Mouse (Mus musculus) cortical plate, adult 2 months (tissue): ENCODE measurements around the gene Tead2. TPM values are rescaled to one million over a fixed set of nuclear protein-coding genes. Genes with fewer than 3 reads are reported as not detected.
"Not testable (repeated sequence)": the region's sequence is repeated elsewhere in the genome, so short reads cannot be mapped to it uniquely, and the experiment has no call there.

Experiments used
- H3K27ac ChIP-seq: fragments of 200-500 bp; 2 replicates; pipeline ENCODE4 v1.5.1; 2012; ENCODE audit warnings: low read length, control low read depth, inconsistent platforms; ENCODE audit not compliant: insufficient read depth
- H3K4me1 ChIP-seq: fragments of 200-500 bp; 2 replicates; pipeline ENCODE4 v1.6.1; 2011; ENCODE audit warnings: low read length; ENCODE audit not compliant: control insufficient read depth, insufficient read depth
- H3K4me3 ChIP-seq: fragments of 200-500 bp; 2 replicates; pipeline ENCODE4 v1.5.1; 2011; ENCODE audit warnings: mild to moderate bottlenecking, low read length, control low read depth; ENCODE audit not compliant: insufficient read depth
- CTCF ChIP-seq: fragments of 200-500 bp; IDR thresholded peaks from 2 replicates; pipeline ENCODE4 v1.5.1; 2011; ENCODE audit warnings: mild to moderate bottlenecking, control low read depth, low read length; ENCODE audit not compliant: insufficient read depth; ENCODE audit errors: extremely low read depth
- POLR2A ChIP-seq: fragments of 200-500 bp; IDR thresholded peaks from 2 replicates; pipeline ENCODE4 v1.6.1; 2011; ENCODE audit warnings: mild to moderate bottlenecking, low read length, control low read depth; ENCODE audit not compliant: insufficient read depth; ENCODE audit errors: extremely low read depth
- polyA plus RNA-seq: library from polyadenylated mRNA; depleted of rRNA; stranded (reverse); fragments of >200 nt; gene quantifications from 2 replicates; pipeline ENCODE4 v1.2.3, GENCODE M21; 2012; rRNA removed

Tead2 gene
- polyA plus RNA-seq, result 5.0 and 6.4 TPM in 2 replicates

DNA sequence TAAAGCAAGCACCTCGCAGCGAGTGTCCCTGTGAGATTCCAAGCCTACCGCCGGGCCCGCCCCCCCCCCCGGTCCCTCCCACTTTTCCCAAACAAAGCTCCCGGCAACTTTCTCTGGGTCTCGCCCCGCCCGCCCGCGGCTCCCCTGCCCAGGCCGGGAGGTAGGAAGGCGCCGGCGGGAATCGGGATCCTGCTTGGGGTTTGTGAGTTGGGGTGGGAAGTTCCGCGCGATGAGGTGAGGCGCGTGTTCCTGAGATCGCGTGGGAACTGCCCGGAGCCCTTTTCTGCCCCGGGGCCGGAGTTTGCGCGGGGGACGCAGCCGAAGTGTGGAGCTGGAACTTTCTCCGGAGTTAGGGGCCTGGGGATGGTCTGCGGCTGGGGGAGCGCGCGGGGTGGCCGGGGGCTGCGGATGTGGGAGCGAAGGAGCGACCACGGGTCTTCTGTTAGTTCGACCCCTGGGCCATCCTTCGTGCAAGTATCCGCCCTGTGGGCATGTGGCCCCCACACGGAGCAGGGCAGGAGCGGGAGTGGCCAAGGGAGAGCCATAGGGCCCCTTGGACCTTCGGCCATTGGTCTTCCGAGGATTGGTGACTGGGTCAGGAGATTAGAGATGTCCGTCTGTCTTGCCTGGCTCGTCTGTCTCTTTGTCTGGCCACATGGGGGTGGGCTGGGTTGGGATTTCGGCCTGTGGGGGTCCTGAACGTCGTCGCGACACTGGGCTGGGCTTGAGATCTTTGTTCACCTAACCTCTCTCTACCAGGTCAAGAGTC lies at the start of gene Tead2:
Tead2 (plus strand) TSS at position 81 of the 769 bp plus-strand sequence.
- Histone ChIP-seq H3K4me3 (peak within 1 kb of the TSS; percentile 16), H3K27ac (no peak within 1 kb of the TSS), H3K4me1 (no peaks in the 10 kb centered on the region)
- TF ChIP-seq POLR2A (no peak), CTCF (no peak)

DNA sequence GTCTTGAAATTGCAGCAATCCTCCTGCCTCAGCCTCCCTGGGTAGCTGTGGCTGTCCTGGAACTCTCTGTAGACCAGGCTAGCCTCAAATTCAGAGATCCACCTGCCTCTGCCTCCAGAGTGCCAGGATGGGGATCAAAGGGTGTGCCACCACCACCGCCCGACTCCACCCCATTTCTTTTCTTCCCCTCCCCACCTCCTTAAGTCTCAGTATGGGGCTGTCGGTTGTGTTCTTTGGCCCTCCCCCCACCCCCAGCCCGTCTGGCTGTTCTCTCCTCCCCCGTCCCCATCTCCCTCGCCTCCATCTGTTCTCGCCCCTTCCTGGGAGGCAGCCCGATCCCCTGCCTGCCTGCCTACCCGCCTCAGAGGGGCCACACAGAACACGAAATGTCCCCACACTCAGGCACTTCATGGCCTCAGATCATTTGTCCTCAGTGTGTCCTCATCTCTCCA lies 48.6 kb upstream of the Tead2 start:
- H3K4me1 ChIP-seq, result peaks cover 4% of the 10 kb centered on the region; the same call in 1 of the 2 replicates
- H3K4me3 ChIP-seq, result peak overlapping the region; percentile 85
- TF ChIP-seq POLR2A, result peak; percentile 45; the same call in 1 of the 2 replicates
- TF ChIP-seq CTCF, result no peak
- peak overlapping the region; percentile 93 for H3K27ac ChIP-seq

DNA sequence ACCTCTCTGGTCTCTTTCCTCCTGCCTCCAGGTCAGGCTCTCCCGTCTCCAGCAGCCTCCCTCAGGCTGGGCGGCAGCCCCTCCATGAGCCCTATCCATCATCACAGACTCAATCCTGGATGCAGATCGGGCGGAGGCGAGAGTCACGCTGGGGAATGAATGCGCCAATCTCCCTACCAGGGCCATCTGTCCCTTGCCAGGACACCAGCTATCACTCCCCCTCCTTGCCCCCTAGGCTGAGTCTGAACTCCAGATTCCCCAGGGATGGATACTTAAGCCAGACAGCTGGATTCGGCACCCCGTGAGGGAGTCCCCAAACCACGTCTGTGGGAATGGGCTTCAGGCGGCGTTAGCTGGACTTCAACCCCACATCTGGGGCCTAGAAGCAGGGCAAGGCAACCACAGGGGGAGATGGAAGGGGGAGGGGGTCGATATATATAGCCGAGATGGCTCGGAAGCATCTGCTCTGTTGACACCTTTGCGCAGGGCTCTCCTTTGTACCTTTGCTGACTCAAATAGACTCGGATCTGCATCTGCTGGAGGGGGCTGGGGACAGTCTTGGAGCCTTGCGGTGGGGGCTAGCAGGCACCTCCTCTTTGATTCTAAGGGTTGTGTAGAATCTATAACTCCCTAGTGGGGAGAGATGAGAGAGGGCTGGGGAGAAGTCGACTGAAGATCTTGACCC lies 47.6 kb upstream of the Tead2 start:
- TF ChIP-seq POLR2A (no peak), CTCF (no peak)
- peak overlapping the region; percentile 93 for H3K27ac ChIP-seq
- peak overlapping the region; percentile 85 for H3K4me3 ChIP-seq
- H3K4me1 ChIP-seq, result 0 out of 2 replicates have a peak, but pooled peaks cover 2% of the 10 kb centered on the region

DNA sequence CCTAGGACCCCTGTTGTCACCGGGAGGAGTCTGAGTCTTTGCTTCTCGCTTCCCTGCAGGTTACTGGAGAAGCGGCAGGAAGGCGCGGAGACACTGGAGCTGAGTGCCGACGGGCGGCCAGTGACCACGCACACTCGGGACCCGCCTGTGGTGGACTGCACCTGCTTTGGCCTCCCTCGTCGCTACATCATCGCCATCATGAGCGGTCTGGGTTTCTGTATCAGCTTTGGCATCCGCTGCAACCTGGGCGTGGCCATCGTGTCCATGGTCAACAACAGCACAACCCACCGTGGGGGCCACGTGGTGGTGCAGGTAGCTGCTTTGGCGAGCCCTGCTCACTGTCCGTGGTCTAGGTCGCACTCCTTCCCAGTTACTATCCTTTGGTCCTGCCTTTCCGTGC lies 46.9 kb upstream of the Tead2 start:
- TF ChIP-seq CTCF (no peak), POLR2A (peak; percentile 49; the same call in 1 of the 2 replicates)
- peak overlapping the region; percentile 85 for H3K4me3 ChIP-seq
- peak overlapping the region; percentile 93 for H3K27ac ChIP-seq
- 0 out of 2 replicates have a peak, but pooled peaks cover 2% of the 10 kb centered on the region for H3K4me1 ChIP-seq

DNA sequence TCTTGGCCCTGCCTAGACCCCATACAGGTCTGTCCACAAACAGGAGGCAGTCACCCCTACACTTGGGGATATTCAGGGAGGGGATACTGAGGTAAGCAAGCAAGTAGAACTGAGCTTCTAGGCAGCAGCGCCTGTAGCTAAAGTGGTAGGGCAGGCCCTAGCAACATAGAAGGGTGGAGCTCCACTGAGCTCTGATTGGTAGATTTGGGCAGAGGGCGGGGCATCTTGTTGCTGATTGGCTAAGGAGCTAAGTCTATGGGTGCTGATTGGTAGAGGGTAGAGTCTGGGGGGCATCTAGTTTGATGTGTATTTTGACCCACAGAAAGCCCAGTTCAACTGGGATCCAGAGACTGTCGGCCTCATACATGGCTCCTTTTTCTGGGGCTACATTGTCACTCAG lies 46.1 kb upstream of the Tead2 start:
- Histone ChIP-seq H3K27ac (0 out of 2 replicates have a peak overlapping the region, but pooled peaks have one; percentile 17), H3K4me3 (no peak overlapping the region)
- TF ChIP-seq CTCF (no peak), POLR2A (peak; percentile 48; the same call in 1 of the 2 replicates)

DNA sequence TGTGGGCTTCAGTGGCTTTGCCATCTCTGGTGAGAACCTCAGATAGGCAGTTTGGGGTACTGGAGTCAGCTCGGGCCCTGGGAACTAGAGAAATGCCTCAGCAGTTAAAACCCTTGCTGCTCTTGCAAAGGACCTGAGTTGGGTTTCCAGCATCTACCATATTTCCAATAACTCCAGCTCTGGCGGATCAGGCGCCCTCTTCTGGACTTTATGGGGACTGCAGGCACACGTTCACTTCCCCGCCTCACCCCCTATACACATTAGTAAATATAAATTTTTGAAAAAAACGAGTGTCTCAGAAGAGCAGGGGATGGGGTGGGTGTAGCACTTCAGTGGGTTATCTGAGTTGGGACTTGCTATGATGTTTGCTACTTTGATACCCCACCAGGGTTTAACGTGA lies 42.6 kb upstream of the Tead2 start:
- Histone ChIP-seq H3K4me3 (no peak overlapping the region), H3K27ac (no peak overlapping the region), H3K4me1 (0 out of 2 replicates have a peak, but pooled peaks cover 2% of the 10 kb centered on the region)
- TF ChIP-seq CTCF, result peak; percentile 36
- no peak; the same call in 1 of the 2 replicates for TF ChIP-seq POLR2A

More for the DNA sequence above, 46.1 kb upstream of the Tead2 start:
- H3K4me1 ChIP-seq, result 0 out of 2 replicates have a peak, but pooled peaks cover 2% of the 10 kb centered on the region

DNA sequence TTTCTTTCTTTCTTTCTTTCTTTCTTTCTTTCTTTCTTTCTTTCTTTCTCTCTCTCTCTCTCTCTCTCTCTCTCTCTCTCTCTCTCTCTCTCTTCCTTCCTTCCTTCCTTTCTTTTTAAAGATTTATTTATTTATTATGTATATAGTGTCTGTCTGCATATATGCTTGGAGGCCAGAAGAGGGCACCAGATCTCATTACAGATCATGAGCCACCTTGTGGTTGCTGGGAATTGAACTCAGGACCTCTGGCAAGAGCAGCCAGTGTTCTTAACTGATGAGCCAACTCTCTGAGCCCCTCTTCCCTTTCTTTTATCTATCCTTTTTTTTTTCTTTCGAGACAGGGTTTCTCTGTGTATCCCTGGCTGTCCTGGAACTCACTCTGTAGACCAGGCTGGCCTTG lies 41.8 kb upstream of the Tead2 start:
- not testable (repeated sequence) for H3K27ac ChIP-seq, H3K4me3 ChIP-seq, H3K4me1 ChIP-seq
- peak; percentile 35 for TF ChIP-seq CTCF

DNA sequence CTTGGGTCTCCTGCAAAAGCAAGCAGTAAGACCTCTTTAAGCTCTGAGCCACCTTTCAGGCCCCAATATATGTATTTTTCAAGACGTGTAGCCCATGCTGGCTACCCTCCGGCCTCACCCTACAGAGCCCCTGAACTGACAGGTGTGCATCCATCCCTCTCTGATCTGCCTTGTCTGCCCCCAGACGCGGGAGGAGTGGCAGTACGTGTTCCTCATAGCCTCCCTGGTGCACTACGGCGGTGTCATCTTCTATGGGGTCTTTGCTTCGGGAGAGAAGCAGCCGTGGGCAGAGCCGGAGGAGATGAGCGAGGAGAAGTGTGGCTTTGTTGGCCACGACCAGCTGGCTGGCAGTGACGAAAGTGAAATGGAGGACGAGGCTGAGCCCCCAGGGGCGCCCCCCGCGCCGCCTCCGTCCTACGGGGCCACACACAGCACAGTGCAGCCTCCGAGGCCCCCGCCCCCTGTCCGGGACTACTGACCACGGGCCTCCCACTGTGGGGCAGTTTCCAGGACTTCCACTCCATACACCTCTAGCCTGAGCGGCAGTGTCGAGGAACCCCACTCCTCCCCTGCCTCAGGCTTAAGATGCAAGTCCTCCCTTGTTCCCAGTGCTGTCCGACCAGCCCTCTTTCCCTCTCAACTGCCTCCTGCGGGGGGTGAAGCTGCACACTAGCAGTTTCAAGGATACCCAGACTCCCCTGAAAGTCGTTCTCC lies 40.8 kb upstream of the Tead2 start:
- TF ChIP-seq POLR2A (no peak), CTCF (no peak)
- Histone ChIP-seq H3K4me3 (no peak overlapping the region), H3K27ac (no peak overlapping the region)

DNA sequence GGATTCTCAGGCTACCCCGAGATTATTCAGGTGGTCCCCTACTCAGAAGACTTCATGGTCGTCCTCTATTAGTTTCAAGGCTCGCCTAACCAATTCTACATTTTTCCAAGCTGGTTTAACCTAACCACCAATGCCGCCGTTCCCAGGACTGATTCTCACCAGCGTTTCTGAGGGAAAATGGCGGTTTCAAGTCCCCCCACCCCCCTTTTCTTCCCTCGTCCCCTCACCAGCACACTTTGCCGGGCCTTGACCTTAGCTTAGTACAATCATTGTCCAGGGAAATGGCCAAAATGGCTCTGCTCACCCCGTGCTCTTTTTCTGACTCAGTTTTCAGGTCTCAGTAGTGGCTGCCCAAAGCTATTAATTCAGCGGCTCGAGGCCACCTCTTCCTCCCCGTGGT lies 40.2 kb upstream of the Tead2 start:
- no peaks in the 10 kb centered on the region for H3K4me1 ChIP-seq
- no peak overlapping the region for H3K27ac ChIP-seq
- TF ChIP-seq POLR2A, result no peak
- no peak for TF ChIP-seq CTCF
- H3K4me3 ChIP-seq, result no peak overlapping the region

More for the DNA sequence above, 40.8 kb upstream of the Tead2 start:
- no peaks in the 10 kb centered on the region for H3K4me1 ChIP-seq

DNA sequence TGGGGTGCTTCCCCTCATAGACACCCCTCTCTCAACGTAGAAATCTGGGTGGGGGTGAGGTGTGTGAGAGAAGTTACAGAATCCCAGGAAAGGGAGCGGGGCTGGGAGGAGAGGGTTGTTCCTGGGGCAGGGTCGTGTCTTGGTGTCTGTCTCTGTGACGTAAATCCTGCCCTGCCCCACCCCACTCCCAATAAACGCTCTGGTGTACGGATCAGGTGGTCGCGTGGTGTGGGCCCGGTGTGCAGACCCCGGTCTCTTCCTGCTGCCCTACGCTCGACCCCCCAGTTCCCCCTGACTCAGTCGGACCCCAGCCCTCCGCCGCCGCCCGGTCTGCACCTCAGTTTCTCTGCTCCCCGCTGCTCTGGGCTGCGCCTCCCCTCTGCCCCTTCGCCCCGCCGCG lies 39.6 kb upstream of the Tead2 start:
- TF ChIP-seq CTCF (no peak), POLR2A (peak; percentile 39; the same call in 1 of the 2 replicates)
- Histone ChIP-seq H3K4me3 (no peak overlapping the region), H3K27ac (no peak overlapping the region), H3K4me1 (no peaks in the 10 kb centered on the region)
